Mouse (Mus musculus) ES-Bruce4 (cell line): ENCODE measurements around the gene Gipr. TPM values are rescaled to one million over a fixed set of nuclear protein-coding genes. Genes with fewer than 3 reads are reported as not detected.

Source experiments
- H3K27ac ChIP-seq: 2 replicates; pipeline ENCODE4 v1.5.1; 2012; ENCODE audit warnings: low read length, inconsistent platforms; ENCODE audit not compliant: insufficient read depth
- H3K27me3 ChIP-seq: 2 replicates; pipeline ENCODE4 v1.6.1; 2012; ENCODE audit warnings: mild to moderate bottlenecking, low read length, inconsistent platforms; ENCODE audit not compliant: control insufficient read depth, poor library complexity, insufficient read depth, severe bottlenecking
- H3K36me3 ChIP-seq: 2 replicates; pipeline ENCODE4 v1.6.1; 2012; ENCODE audit warnings: inconsistent platforms, mild to moderate bottlenecking, low read length, moderate library complexity; ENCODE audit not compliant: control insufficient read depth, poor library complexity, insufficient read depth, severe bottlenecking
- H3K4me1 ChIP-seq: one replicate; pipeline ENCODE4 v1.8.1; 2011; ENCODE audit warnings: low read length; ENCODE audit not compliant: control insufficient read depth, insufficient read depth
- H3K4me3 ChIP-seq: 2 replicates; pipeline ENCODE4 v1.5.1; 2011; ENCODE audit warnings: low read depth, mild to moderate bottlenecking, low read length
- H3K9ac ChIP-seq: 2 replicates; pipeline ENCODE4 v1.6.1; 2012; ENCODE audit warnings: low read depth, mild to moderate bottlenecking, inconsistent platforms; ENCODE audit not compliant: poor library complexity, severe bottlenecking
- H3K9me3 ChIP-seq: replicated peaks from 2 replicates; pipeline ENCODE4 v1.6.1; 2012; ENCODE audit warnings: mild to moderate bottlenecking, low read length, inconsistent platforms; ENCODE audit not compliant: control insufficient read depth, poor library complexity, insufficient read depth, severe bottlenecking
- CTCF ChIP-seq: IDR thresholded peaks from one replicate; pipeline ENCODE4 v1.8.1; 2011; ENCODE audit warnings: low read depth, low read length
- EP300 ChIP-seq: IDR thresholded peaks from 2 replicates; pipeline ENCODE4 v1.6.1; 2011; ENCODE audit warnings: low read depth, low read length; ENCODE audit not compliant: insufficient read depth
- POLR2A ChIP-seq: IDR thresholded peaks from one replicate; pipeline ENCODE4 v1.8.1; 2011; ENCODE audit warnings: low read length; ENCODE audit not compliant: insufficient read depth
- polyA plus RNA-seq: library from polyadenylated mRNA; stranded (reverse); fragments of >200 nt; gene quantifications from 2 replicates; pipeline ENCODE4 v1.2.4, GENCODE M21; 2011; ENCODE audit warnings: low read depth; ENCODE audit not compliant: missing spikeins, insufficient read depth, insufficient read length

The Gipr gene
- polyA plus RNA-seq, 1 experiment, result 1.9 TPM

DNA sequence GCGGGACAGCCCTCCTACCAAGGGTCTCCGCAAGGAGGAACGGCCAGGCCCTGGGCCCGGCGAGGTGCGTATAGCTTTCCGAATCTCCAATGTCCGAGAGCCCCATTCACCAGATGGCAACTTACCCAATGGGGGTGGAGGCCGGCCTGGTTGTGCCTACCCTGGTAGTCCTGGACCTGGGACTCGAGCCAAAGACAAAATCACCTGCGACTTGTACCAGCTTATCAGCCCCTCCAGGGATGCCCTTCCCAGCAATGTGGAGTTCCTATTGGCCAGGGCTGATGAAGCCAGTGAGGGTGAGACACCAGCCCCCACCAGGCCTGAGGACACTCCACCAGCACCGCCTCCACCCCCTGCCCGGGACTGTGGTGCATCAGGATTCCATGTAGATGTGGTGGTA, 29.8 kb downstream of the Gipr start:
- TF ChIP-seq CTCF (no peak), POLR2A (no peak), EP300 (no peak)
- 0 out of 2 replicates have a peak, but pooled peaks cover 2% of the 10 kb centered on the region for H3K36me3 ChIP-seq

DNA sequence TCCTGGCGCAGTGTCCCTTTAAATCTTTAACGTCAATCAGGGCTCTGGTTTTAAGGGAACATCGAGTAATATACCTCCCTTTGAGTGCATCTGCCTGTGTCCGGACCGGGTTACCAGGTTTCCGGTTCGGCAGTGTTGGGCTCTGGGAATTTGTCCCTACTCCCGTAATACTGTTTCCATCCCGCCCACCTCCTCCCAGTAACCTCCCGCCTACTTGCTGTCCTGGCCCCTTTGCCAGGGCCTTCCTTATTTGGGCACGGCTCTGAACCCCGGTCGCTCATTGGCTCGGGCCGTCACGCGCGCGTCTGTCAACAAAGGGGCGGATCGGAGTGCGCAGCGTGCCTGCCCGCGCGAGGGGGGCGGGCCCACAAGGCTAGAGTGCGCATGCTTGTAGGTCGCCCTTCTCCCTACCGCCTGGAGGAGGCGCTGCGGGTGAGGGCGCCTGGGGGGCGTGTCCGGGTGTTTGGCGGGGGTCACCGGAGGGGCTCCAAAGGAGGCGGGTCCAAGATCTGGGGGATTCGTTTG, 34.5 kb downstream of the Gipr start:
- H3K27ac ChIP-seq, result peak overlapping the region; percentile 58
- H3K9ac ChIP-seq, result peak overlapping the region; percentile 27; the same call in 1 of the 2 replicates
- no peaks in the 10 kb centered on the region for H3K27me3 ChIP-seq
- peak overlapping the region; percentile 22 for H3K4me3 ChIP-seq
- H3K36me3 ChIP-seq, result no peaks in the 10 kb centered on the region
- H3K9me3 ChIP-seq, result no peaks in the 10 kb centered on the region
- no peak for TF ChIP-seq POLR2A
- TF ChIP-seq EP300, result no peak
- TF ChIP-seq CTCF, result peak; percentile 65
- no peaks in the 10 kb centered on the region for H3K4me1 ChIP-seq

More for the DNA sequence above, 29.8 kb downstream of the Gipr start:
- no peak overlapping the region for H3K27ac ChIP-seq
- H3K27me3 ChIP-seq, result no peaks in the 10 kb centered on the region
- H3K4me1 ChIP-seq, result no peaks in the 10 kb centered on the region
- H3K9me3 ChIP-seq, result no peaks in the 10 kb centered on the region
- H3K4me3 ChIP-seq, result no peak overlapping the region
- H3K9ac ChIP-seq, result no peak overlapping the region

DNA sequence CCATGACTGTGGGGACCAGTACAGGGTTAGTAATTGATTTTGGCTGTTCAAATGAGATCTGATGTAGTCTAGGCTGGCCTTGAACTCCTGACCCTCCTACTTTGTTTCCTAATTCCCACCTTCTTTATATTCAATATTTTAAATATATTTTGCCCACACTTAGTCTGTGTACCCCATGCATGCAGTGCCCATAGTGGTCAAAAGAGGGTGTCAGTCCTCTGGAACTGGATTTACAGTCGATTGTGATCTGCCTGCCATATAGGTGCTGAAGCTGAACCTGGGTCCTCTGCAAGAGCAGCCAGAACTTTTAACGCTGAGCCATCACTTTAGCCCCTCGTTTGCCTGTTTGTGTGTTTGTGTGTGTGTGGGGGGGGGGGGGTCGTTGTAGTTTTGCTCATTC, 35.3 kb downstream of the Gipr start:
- no peaks in the 10 kb centered on the region for H3K9me3 ChIP-seq
- H3K27me3 ChIP-seq, result no peaks in the 10 kb centered on the region
- no peak overlapping the region for H3K4me3 ChIP-seq
- TF ChIP-seq EP300, result no peak
- TF ChIP-seq CTCF, result no peak
- TF ChIP-seq POLR2A, result no peak
- no peaks in the 10 kb centered on the region for H3K4me1 ChIP-seq
- no peaks in the 10 kb centered on the region for H3K36me3 ChIP-seq
- peak overlapping the region; percentile 27; the same call in 1 of the 2 replicates for H3K9ac ChIP-seq
- H3K27ac ChIP-seq, result peak overlapping the region; percentile 58; the same call in 1 of the 2 replicates

DNA sequence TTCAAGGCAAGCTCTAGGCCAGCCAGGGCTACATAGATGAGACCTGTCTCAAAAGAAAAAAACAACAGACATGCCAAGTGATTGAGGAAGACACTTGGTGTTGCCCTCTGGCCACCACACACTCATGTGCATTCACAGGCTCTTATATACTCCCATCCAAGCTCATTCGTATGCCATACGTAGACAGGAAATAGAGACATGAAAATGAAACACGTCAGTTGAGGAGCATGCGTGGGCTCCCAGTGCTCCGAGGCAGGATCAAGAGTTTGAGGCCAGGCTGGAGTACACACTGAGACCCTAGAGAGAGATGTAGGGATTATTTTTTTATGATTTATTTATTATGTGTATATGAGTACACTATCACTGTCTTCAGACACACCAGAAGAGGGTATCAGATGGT, 36.5 kb downstream of the Gipr start:
- no peak overlapping the region for H3K4me3 ChIP-seq
- H3K9me3 ChIP-seq, result no peaks in the 10 kb centered on the region
- no peak overlapping the region for H3K9ac ChIP-seq
- no peak overlapping the region for H3K27ac ChIP-seq
- H3K27me3 ChIP-seq, result no peaks in the 10 kb centered on the region
- H3K4me1 ChIP-seq, result no peaks in the 10 kb centered on the region
- TF ChIP-seq CTCF (no peak), POLR2A (no peak), EP300 (no peak)
- H3K36me3 ChIP-seq, result no peaks in the 10 kb centered on the region

DNA sequence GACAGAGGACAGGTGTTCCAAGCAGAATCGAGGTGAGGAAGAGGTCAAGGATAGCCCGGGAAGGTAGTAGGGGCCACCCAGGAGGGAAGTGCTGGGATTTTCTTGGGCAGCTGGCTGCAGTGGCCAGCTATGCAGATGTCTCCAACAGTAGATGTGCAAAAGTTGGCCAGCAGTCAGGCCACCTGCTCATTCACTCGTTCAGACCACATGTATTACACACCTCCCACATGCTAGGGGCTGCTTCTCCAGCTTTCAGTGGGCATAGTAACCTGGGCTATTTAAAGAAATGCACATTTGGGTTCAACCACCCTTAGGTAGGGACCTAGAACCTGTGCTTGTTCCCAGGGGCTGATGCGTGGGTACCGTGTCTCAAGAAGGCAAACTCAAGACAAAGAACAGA, 38.2 kb downstream of the Gipr start:
- TF ChIP-seq CTCF (no peak), EP300 (no peak), POLR2A (no peak)
- H3K4me3 ChIP-seq, result no peak overlapping the region

DNA sequence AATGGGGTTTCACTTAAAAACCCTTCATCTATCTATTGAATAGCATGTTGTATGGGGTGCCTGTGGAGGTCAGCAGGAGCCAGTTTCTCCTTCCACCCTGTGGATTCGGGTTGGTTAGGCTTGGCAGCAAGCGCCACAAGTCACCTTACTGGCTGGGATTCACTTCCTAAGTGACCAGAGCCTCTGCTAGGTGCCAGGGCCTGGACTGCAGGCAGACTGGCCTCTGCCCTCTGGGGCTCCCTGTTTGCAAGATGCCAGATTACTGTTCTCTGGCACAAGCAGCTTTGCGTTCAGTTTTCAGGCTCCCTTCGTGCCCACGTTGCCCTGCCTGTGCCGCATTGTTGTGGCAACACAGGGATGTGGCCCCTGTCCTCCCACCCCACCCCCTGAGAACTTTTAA, 41.2 kb downstream of the Gipr start:
- Histone ChIP-seq H3K4me3 (no peak overlapping the region), H3K36me3 (no peaks in the 10 kb centered on the region), H3K4me1 (no peaks in the 10 kb centered on the region), H3K27ac (no peak overlapping the region), H3K27me3 (no peaks in the 10 kb centered on the region), H3K9ac (no peak overlapping the region), H3K9me3 (no peaks in the 10 kb centered on the region)
- TF ChIP-seq POLR2A, result no peak
- no peak for TF ChIP-seq CTCF
- TF ChIP-seq EP300, result no peak

More for the DNA sequence above, 38.2 kb downstream of the Gipr start:
- Histone ChIP-seq H3K27me3 (no peaks in the 10 kb centered on the region), H3K9me3 (no peaks in the 10 kb centered on the region), H3K36me3 (no peaks in the 10 kb centered on the region), H3K27ac (no peak overlapping the region), H3K4me1 (no peaks in the 10 kb centered on the region), H3K9ac (no peak overlapping the region)
